Mouse (Mus musculus): Measurements from ENCODE around the gene Lmtk2. TPM values are rescaled to one million over a fixed set of nuclear protein-coding genes. Genes with fewer than 3 reads are reported as not detected.

Lmtk2 gene
- polyA plus RNA-seq, 1 experiment from 2014 or later, result 5.8 TPM

DNA sequence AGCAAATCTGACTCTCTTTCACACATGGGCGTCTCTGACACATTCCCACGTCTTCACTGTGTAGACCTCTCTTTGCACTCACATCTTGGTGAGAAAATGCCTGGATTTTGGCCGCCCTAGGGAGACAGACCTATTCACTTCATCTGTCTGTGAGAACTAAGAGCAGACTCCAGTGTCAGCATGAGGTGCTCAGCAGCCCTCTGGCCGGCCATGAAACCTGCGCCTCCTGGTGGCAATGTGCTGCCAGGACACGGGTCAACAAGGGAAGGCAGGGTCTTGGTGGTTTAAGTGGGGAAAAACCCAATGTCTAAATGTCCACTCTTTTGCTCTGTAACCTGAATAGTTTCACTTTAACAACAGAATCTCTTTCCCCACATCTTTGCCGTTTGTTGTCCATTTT lies 114.2 kb downstream of the Lmtk2 start:
- H3K4me3 ChIP-seq, result no peak overlapping the region
- H3K36me3 ChIP-seq, result peaks cover 85% of the 10 kb centered on the region

DNA sequence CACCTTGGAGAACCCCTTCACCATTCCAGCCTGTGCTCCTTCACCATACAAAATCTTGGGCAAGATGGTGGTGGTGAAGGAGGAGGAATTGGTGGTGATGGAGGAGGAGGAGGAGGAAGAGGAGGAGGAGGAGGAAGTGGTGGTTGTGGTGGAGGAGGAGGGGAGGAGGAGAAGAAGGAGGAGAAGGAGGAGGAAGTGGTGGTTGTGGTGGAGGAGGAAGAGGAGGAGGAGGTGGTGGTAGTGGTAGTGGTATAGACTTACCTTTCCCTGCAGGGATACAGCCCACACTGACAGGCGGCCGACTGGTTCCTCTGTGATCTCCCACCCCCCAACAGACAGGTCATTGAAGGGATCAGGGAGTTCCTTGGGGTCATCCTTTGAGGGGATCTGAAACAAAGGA lies 115.8 kb downstream of the Lmtk2 start:
- DNase-seq (ENCODE audit: low spot score), result no peak
- 82% methylated on average over 2 of the region's 2 CpGs for WGBS

More for the DNA sequence above, 114.2 kb downstream of the Lmtk2 start:
- Histone ChIP-seq H3K27ac (no peak overlapping the region), H3K4me1 (replicated peaks) (peaks cover 13% of the 10 kb centered on the region), H3K27me3 (ENCODE audit: insufficient read depth, poor library complexity, severe bottlenecking) (no peaks in the 10 kb centered on the region), H3K9me3 (no peaks in the 10 kb centered on the region)
- DNase-seq (ENCODE audit: low spot score), result peak; percentile 69
- 34% methylated on average over 7 of the region's 7 CpGs for WGBS

DNA sequence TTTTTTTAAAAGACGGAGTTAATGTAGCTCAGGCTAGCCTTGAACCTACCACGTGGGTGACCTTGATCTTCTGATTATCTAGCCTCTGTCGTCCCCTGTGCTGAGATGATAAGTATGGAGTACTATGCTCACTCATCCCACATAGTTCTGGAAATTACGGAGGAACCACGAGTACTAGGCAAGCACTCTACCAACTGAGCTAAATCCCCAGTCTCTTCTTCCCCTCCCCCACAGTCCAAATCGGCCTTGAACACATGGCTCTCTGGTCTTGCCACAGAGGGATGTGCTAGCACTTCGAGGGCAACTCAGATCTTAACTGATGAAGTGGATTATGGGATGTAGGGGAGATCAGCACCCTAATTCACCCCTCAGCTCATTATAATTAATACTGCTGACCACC lies 117.8 kb downstream of the Lmtk2 start:
- Histone ChIP-seq H3K4me1 (replicated peaks) (peaks cover 38% of the 10 kb centered on the region), H3K9me3 (no peaks in the 10 kb centered on the region), H3K36me3 (peaks cover 50% of the 10 kb centered on the region), H3K27me3 (ENCODE audit: insufficient read depth, poor library complexity, severe bottlenecking) (no peaks in the 10 kb centered on the region), H3K27ac (no peak overlapping the region), H3K4me3 (no peak overlapping the region)
- WGBS, result 91% methylated on average over 7 of the region's 7 CpGs
- DNase-seq (ENCODE audit: low spot score), result no peak

More for the DNA sequence above, 115.8 kb downstream of the Lmtk2 start:
- no peaks in the 10 kb centered on the region for H3K27me3 ChIP-seq (ENCODE audit: insufficient read depth, poor library complexity, severe bottlenecking)
- H3K36me3 ChIP-seq, result peaks cover 70% of the 10 kb centered on the region
- H3K9me3 ChIP-seq, result no peaks in the 10 kb centered on the region
- no peak overlapping the region for H3K27ac ChIP-seq
- peaks cover 21% of the 10 kb centered on the region for H3K4me1 ChIP-seq (replicated peaks)
- no peak overlapping the region for H3K4me3 ChIP-seq

DNA sequence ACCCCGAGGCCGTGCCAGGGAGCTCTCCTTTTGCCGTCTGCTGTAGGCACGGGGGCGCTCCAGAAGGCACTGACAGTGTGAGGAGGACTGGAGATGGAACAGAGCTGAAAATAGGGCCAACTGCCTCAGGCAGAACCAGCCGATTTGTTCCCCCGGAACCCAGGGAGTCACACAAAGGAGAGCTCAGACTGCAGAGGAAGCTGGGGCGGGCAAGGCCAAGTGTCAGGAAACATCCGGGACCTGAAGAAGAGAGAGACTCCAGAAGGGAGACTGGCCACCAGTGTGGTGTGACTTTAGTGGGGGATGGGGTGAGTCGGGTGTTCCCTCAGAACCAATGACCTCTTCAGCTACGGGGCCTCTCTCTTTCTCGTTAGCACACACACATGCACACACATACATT lies 119.1 kb downstream of the Lmtk2 start:
- Histone ChIP-seq H3K4me1 (replicated peaks) (peaks cover 43% of the 10 kb centered on the region), H3K9me3 (no peaks in the 10 kb centered on the region), H3K27ac (peak overlapping the region; percentile 64), H3K36me3 (peaks cover 37% of the 10 kb centered on the region), H3K4me3 (no peak overlapping the region), H3K27me3 (ENCODE audit: insufficient read depth, poor library complexity, severe bottlenecking) (no peaks in the 10 kb centered on the region)
- peak; percentile 25 for DNase-seq (ENCODE audit: low spot score)
- WGBS, result 74% methylated on average over 12 of the region's 12 CpGs

DNA sequence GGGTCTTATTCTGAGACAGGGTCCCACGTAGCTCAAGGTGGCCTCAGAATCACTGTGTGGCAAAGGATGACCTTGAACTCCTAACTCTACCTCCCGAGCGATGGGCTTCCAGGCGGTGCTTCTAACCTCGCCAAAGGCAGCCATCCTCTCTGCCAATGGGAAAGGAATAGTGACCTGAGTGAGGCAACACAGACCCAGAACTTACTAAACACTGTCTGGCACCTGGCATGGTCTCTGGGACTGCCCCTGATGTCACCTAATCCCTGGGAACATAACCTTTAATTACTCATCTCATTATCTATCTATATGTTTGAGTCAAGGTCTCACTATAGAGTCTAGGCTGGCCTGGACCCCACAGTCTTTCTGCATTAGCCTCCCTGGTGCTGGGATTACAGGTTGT lies 119.7 kb downstream of the Lmtk2 start:
- peaks cover 32% of the 10 kb centered on the region for H3K36me3 ChIP-seq
- DNase-seq (ENCODE audit: low spot score), result no peak
- peaks cover 45% of the 10 kb centered on the region for H3K4me1 ChIP-seq (replicated peaks)
- no peaks in the 10 kb centered on the region for H3K9me3 ChIP-seq
- 0 out of 2 replicates have a peak, but pooled peaks cover 2% of the 10 kb centered on the region for H3K27me3 ChIP-seq (ENCODE audit: insufficient read depth, poor library complexity, severe bottlenecking)
- WGBS, result 90% methylated on average over 5 of the region's 5 CpGs
- H3K4me3 ChIP-seq, result no peak overlapping the region
- H3K27ac ChIP-seq, result no peak overlapping the region

DNA sequence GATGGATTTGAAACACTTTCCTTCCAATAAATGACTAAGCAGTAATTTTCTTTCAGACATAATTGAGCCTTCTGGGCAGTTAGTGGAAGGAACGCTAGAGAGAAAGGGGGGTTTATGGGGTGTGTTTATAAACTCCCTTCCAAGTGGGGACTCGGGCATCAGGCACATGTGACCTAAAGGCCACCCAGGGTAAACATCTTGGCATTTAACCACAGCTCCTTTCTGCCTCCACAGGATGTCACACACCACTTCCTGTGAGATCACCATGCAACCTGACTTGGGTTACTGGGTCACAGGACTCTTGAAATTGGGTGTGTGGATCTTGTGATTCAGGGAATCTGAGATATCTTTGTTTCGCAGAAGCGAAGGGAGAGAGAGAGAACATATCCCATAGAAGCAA lies 121.1 kb downstream of the Lmtk2 start:
- WGBS, result 77% methylated on average over 4 of the region's 4 CpGs

DNA sequence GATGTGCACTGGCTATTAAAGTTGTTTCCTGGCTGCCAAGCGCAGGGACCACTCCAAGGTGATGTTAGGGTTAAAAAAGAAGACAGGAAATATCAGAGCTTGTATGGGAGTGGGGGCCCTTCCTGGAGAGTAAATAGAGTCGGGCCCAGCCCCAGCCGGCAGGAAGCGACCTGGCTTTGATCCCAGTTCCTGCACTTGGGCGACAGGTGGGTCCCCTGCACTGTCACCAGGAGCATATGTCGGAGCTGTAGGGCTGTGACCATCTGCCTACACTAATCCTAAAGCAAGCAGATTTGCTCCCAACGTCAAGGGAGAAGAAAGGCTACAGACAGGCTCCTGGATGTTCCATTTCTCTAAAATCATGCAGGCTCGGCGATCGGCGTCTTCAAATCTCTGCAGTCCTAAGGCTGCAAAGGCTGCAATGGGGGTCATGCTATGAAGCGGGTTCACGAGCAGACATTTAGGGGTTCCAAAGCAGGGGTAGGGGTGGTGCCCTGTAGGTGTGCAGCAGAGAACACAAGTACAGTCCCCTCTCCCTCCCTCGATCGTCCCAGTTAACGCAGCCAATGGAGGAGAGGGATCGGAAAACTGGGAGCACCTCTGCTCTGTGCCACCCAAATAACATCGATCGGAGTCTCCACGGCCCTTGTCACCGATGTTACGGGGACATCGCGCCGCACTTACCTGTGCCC lies 122.7 kb downstream of the Lmtk2 start:
- Histone ChIP-seq H3K27me3 (ENCODE audit: insufficient read depth, poor library complexity, severe bottlenecking) (0 out of 2 replicates have a peak, but pooled peaks cover 4% of the 10 kb centered on the region), H3K4me3 (peak overlapping the region; percentile 75), H3K4me1 (replicated peaks) (peaks cover 42% of the 10 kb centered on the region), H3K36me3 (0 out of 2 replicates have a peak, but pooled peaks cover 6% of the 10 kb centered on the region), H3K27ac (peak overlapping the region; percentile 87), H3K9me3 (no peaks in the 10 kb centered on the region)
- no peak for DNase-seq (ENCODE audit: low spot score)
- WGBS, result 6% methylated on average over 25 of the region's 25 CpGs

More for the DNA sequence above, 121.1 kb downstream of the Lmtk2 start:
- peaks cover 45% of the 10 kb centered on the region for H3K4me1 ChIP-seq (replicated peaks)
- no peak overlapping the region for H3K4me3 ChIP-seq
- H3K9me3 ChIP-seq, result no peaks in the 10 kb centered on the region
- peaks cover 19% of the 10 kb centered on the region for H3K36me3 ChIP-seq
- H3K27me3 ChIP-seq (ENCODE audit: insufficient read depth, poor library complexity, severe bottlenecking), result 0 out of 2 replicates have a peak, but pooled peaks cover 4% of the 10 kb centered on the region
- DNase-seq (ENCODE audit: low spot score), result no peak
- H3K27ac ChIP-seq, result no peak overlapping the region

DNA sequence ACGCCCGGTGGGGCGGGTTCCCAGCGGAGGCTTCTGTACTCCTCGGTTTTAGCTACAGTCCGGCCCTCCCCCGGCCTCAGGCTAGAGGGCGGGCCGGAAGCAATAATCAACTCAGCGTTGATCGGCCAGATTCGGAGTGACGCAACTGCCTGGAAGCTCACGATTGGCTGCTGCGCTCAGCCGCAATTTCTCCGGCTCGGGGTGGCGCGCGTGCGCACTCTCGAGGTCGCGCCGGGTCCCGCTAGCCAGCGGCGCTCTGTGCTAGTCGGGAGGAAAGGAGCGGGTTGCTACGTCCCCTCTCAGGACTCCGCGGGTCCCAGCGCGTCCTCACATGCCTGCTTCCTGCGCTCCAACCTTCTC lies 123.2 kb downstream of the Lmtk2 start, which contains the start of gene Tecpr1:
Gene Tecpr1 (minus strand): TSS at position 113 of the 360 bp plus-strand sequence.
- WGBS, result under 1% methylated on average over 37 of the region's 37 CpGs
- Histone ChIP-seq H3K27ac (peak within 1 kb of the TSS; percentile 87), H3K4me1 (replicated peaks) (peaks cover 41% of the 10 kb centered on the region), H3K9me3 (no peaks in the 10 kb centered on the region), H3K27me3 (ENCODE audit: insufficient read depth, poor library complexity, severe bottlenecking) (0 out of 2 replicates have a peak, but pooled peaks cover 4% of the 10 kb centered on the region), H3K36me3 (0 out of 2 replicates have a peak, but pooled peaks cover under 1% of the 10 kb centered on the region), H3K4me3 (peak within 1 kb of the TSS; percentile 75)
- DNase-seq (ENCODE audit: low spot score), result peak; percentile 95

DNA sequence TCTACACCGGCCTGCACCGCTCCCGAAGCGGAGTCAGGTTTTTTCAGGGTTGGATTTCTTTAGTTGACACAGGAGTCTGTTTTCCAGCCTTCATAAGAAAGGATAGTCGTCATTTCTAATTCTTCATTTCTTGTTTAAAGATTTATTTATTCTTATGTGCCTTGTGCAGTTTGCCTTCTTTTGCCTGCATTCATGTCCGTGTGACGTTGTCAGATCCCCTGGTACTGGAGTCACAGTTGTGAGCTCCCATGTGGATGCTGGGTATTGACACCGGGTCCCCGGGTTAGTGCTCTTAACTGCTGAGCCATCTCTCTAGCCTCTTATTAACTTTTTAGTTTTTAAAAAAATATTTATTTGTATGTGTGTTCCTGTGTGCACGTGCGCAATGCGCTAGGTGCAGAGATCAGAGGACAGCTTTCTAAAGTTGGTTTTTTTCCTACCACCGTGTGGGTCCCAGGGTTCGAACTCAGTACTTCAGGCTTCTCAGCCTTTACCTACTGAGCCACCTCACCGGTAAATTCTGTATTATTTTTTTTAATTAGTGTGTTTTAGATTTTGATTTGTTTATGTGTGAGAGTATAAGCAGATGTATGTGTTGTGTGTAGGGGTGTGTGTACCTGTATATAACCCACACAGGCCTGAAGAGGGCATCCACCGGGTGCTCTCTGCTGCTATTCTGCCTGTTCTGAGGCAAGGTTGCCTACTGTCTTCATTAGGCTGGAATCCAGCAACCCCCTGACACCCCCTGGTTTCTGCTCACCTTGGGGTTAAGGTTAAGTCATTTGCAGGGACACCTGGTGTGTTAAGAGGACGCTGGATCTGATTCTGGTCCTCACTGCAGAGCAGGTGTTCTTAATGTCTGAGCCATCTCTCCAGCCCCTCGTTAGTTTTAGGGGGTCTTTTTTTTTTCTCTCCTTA lies 123.9 kb downstream of the Lmtk2 start:
- WGBS, result 25% methylated on average over 18 of the region's 18 CpGs
- DNase-seq (ENCODE audit: low spot score), result no peak

DNA sequence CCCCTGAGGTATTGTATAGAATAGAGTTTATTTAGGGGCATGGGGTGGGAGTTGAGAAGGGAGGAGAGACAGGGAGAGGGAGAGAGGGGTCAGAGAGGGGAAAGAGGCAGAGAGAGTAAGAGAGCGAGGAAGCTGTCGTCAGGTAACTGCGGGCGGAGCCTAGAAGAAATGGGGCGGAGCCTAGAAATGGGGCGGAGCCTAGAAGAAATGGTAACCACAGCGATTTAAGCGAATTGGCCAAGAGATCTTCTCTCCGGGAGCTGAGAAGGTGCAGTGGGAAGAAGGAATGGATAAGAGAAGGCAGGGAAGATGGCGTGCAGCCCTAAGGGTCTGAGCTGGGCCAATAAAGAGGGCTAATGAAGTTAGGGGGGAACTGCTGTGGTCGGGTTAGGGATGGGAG lies 126.0 kb downstream of the Lmtk2 start:
- Histone ChIP-seq H3K4me3 (no peak overlapping the region), H3K4me1 (replicated peaks) (peaks cover 24% of the 10 kb centered on the region), H3K9me3 (no peaks in the 10 kb centered on the region), H3K27ac (no peak overlapping the region), H3K27me3 (ENCODE audit: insufficient read depth, poor library complexity, severe bottlenecking) (0 out of 2 replicates have a peak, but pooled peaks cover 4% of the 10 kb centered on the region), H3K36me3 (no peaks in the 10 kb centered on the region)
- no peak for DNase-seq (ENCODE audit: low spot score)
- 30% methylated on average over 11 of the region's 11 CpGs for WGBS

More for the DNA sequence above, 123.9 kb downstream of the Lmtk2 start:
- Histone ChIP-seq H3K36me3 (no peaks in the 10 kb centered on the region), H3K27ac (peak overlapping the region; percentile 87), H3K4me3 (peak overlapping the region; percentile 75), H3K4me1 (replicated peaks) (peaks cover 35% of the 10 kb centered on the region), H3K27me3 (ENCODE audit: insufficient read depth, poor library complexity, severe bottlenecking) (0 out of 2 replicates have a peak, but pooled peaks cover 4% of the 10 kb centered on the region), H3K9me3 (no peaks in the 10 kb centered on the region)

DNA sequence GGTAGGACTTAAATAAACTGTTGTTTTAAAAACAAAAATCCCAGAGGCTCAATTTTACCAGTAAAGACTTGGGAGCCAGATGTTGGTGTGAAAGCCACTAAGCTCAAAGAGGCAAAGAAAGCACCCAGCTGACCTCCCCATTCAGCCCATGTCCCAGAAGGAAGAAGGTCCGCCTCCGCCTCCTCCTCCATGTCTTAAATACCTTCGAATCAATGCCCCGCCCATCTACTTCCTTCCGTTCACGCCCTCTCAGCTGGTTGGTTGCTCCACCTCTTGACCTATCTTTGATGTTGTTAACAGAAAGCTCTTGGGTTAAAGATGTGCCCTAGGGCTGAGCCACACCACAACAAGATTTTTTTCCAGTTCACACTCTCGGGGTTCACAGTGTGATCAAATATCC lies 130.0 kb downstream of the Lmtk2 start:
- WGBS, result 89% methylated on average over 7 of the region's 7 CpGs
- no peak overlapping the region for H3K4me3 ChIP-seq
- no peaks in the 10 kb centered on the region for H3K4me1 ChIP-seq (replicated peaks)
- H3K27me3 ChIP-seq (ENCODE audit: insufficient read depth, poor library complexity, severe bottlenecking), result no peaks in the 10 kb centered on the region
- H3K36me3 ChIP-seq, result no peaks in the 10 kb centered on the region
- H3K27ac ChIP-seq, result no peak overlapping the region
- DNase-seq (ENCODE audit: low spot score), result no peak
- H3K9me3 ChIP-seq, result no peaks in the 10 kb centered on the region

DNA sequence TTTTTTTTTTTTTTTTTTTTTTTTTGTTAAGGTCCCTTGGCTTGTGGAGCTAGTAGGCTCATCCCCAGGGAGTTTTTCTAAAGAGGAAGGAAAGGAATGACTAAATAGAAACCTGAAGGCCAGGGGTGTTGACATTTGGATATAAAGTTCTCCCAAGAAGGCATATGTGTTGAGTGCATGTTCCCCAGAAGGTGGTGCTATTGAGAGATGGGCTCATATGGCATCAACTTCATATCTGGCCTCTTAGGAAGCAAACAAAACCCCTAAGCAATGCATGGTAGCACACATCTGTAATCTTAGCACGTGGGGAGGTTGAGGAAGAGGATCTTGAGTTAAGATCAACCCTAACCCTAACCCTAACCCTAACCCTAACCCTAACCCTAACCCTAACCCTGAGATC lies 131.2 kb downstream of the Lmtk2 start:
- H3K36me3 ChIP-seq, result no peaks in the 10 kb centered on the region
- no peak overlapping the region for H3K27ac ChIP-seq
- no peaks in the 10 kb centered on the region for H3K4me1 ChIP-seq (replicated peaks)
- no peak for DNase-seq (ENCODE audit: low spot score)
- H3K9me3 ChIP-seq, result no peaks in the 10 kb centered on the region
- no peaks in the 10 kb centered on the region for H3K27me3 ChIP-seq (ENCODE audit: insufficient read depth, poor library complexity, severe bottlenecking)
- 83% methylated on average over 1 of the region's 1 CpGs for WGBS
- no peak overlapping the region for H3K4me3 ChIP-seq

DNA sequence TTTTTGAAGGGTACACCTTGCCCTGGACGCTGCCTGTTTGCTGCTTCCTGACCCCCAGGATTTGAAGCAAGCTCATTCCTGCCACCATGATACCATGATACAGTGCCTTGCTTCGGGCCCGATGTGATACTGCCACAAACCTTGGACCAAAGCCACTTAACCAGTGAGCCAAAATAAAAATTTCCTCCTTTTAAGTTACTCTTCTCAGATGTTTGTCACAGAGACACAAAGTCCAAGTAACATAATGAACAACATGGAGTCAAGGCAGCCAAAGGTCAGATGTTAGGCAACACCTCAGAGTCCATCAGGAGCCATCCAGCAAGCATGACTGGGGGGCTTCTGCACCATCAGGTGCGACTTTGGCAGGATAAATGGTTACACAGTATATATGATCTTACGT lies 132.3 kb downstream of the Lmtk2 start:
- Histone ChIP-seq H3K27me3 (ENCODE audit: insufficient read depth, poor library complexity, severe bottlenecking) (no peaks in the 10 kb centered on the region), H3K27ac (no peak overlapping the region), H3K9me3 (no peaks in the 10 kb centered on the region), H3K4me3 (no peak overlapping the region), H3K36me3 (no peaks in the 10 kb centered on the region), H3K4me1 (replicated peaks) (no peaks in the 10 kb centered on the region)
- WGBS, result 88% methylated on average over 5 of the region's 5 CpGs
- no peak for DNase-seq (ENCODE audit: low spot score)
